Mouse (Mus musculus) testis, adult 2 months (tissue): ENCODE measurements around the gene Fkbp7.

Source experiments
- CTCF ChIP-seq: fragments of 200-500 bp; IDR thresholded peaks from 2 replicates; pipeline ENCODE4 v1.5.1; 2012; ENCODE audit warnings: low read depth, mild to moderate bottlenecking, inconsistent platforms, low read length, moderate library complexity; ENCODE audit not compliant: control insufficient read depth, insufficient read depth, insufficient replicate concordance
- POLR2A ChIP-seq: fragments of 200-500 bp; IDR thresholded peaks from 2 replicates; pipeline ENCODE4 v1.6.1; 2012; ENCODE audit warnings: low read depth, mild to moderate bottlenecking, inconsistent platforms, low read length, moderate library complexity; ENCODE audit not compliant: control insufficient read depth

GRCm38 (mm10) chr2:76659419-76659818 is 13.5 kb downstream of the Fkbp7 start:
- TF ChIP-seq CTCF = no peak
- no peak for TF ChIP-seq POLR2A
